Mouse (Mus musculus) lung, postnatal 0 days (tissue): Measurements from ENCODE around the gene Lemd2. TPM values are rescaled to one million over a fixed set of nuclear protein-coding genes. Genes with fewer than 3 reads are reported as not detected.

Source experiments
- ATAC-seq: fragments of 200-750 bp; cut with Nextera tagmentation; 2 replicates; pipeline ENCODE4 v1.8.0; 2017; ENCODE audit warnings: moderate library complexity
- DNase-seq: peaks from one replicate; pipeline ENCODE4 v3.0.0-alpha.2; 2016; ENCODE audit warnings: low spot score
- H3K27ac ChIP-seq: fragments of 300-500 bp; sonication (generic); 2 replicates; pipeline ENCODE4 v1.5.1; 2014; ENCODE audit warnings: antibody characterized with exemption, mild to moderate bottlenecking, low read length, mixed read lengths
- H3K27me3 ChIP-seq: fragments of 300-500 bp; sonication (generic); replicated peaks from 2 replicates; pipeline ENCODE4 v1.6.1; 2014; ENCODE audit warnings: low read length, mixed read lengths; ENCODE audit not compliant: insufficient read depth
- H3K36me3 ChIP-seq: fragments of 300-500 bp; sonication (generic); 2 replicates; pipeline ENCODE4 v1.6.1; 2014; ENCODE audit warnings: low read length, mixed read lengths; ENCODE audit not compliant: insufficient read depth
- H3K4me1 ChIP-seq: fragments of 300-500 bp; sonication (generic); 2 replicates; pipeline ENCODE4 v1.6.1; 2014; ENCODE audit warnings: antibody characterized with exemption, low read depth, low read length, mixed read lengths; ENCODE audit not compliant: insufficient read depth
- H3K4me2 ChIP-seq: fragments of 300-500 bp; sonication (generic); replicated peaks from 2 replicates; pipeline ENCODE4 v1.6.1; 2014; ENCODE audit warnings: low read depth, mild to moderate bottlenecking, low read length, moderate library complexity, mixed read lengths
- H3K4me3 ChIP-seq: fragments of 300-500 bp; sonication (generic); 2 replicates; pipeline ENCODE4 v1.5.1; 2014; ENCODE audit warnings: low read depth, low read length
- H3K9ac ChIP-seq: fragments of 300-500 bp; sonication (generic); replicated peaks from 2 replicates; pipeline ENCODE4 v1.6.1; 2014; ENCODE audit warnings: low read depth, mild to moderate bottlenecking
- H3K9me3 ChIP-seq: fragments of 300-500 bp; sonication (generic); 2 replicates; pipeline ENCODE4 v1.6.1; 2016; ENCODE audit warnings: low read length, mixed read lengths
- CTCF ChIP-seq: IDR thresholded peaks from 2 replicates; pipeline ENCODE4 v1.5.1; 2016; ENCODE audit warnings: antibody characterized with exemption, mild to moderate bottlenecking
- EP300 ChIP-seq: IDR thresholded peaks from 2 replicates; pipeline ENCODE4 v1.6.1; 2016; ENCODE audit warnings: antibody characterized with exemption, mild to moderate bottlenecking, control low read depth
- WGBS: fragments of 180-500 bp; shearing (Covaris S2); extraction: QIAGEN DNeasy Blood & Tissue Kit; methylation state at CpG from one replicate; pipeline ENCODE4 v1.1.7; 2014; 5-methylcytosine and 5-hydroxymethylcytosine counted together
- polyA plus RNA-seq: library from polyadenylated mRNA; unstranded; fragments of >200 nt; fragmentation: Nextera tagmentation; extraction: Ambion mirVana; gene quantifications from 2 replicates; pipeline ENCODE4 v1.2.1, GENCODE M21; 2015

Lemd2 gene
- polyA plus RNA-seq, 1 experiment from 2014 or later, result 13.2 TPM

DNA sequence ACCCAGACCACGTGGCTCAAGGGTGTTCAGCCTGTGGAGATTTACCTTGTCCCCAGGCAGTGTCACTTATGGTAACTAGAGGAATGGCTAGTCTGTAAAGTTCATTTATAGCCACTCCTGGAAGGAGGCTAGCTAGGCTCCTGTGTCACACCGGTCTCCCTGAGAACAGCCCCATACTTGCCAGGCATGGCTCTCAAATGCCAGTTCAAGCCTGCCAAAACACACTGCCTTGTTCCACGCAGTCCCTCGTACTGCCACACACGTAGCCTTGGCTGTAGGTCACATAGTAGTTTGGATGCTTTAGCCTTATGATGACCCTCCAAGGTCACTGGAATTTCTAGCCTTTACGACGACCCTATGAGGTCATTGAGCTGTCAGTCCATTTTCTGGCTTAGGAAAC lies 45.1 kb downstream of the Lemd2 start:
- no peaks in the 10 kb centered on the region for H3K4me1 ChIP-seq
- H3K36me3 ChIP-seq, result no peaks in the 10 kb centered on the region
- DNase-seq (no peak), ATAC-seq (no peak)
- H3K9me3 ChIP-seq, result no peaks in the 10 kb centered on the region
- TF ChIP-seq CTCF (no peak), EP300 (no peak)
- H3K4me2 ChIP-seq, result no peak overlapping the region
- no peak overlapping the region for H3K9ac ChIP-seq
- no peak overlapping the region for H3K27ac ChIP-seq
- WGBS, result 67% methylated on average over 7 of the region's 7 CpGs
- no peaks in the 10 kb centered on the region for H3K27me3 ChIP-seq
- no peak overlapping the region for H3K4me3 ChIP-seq

DNA sequence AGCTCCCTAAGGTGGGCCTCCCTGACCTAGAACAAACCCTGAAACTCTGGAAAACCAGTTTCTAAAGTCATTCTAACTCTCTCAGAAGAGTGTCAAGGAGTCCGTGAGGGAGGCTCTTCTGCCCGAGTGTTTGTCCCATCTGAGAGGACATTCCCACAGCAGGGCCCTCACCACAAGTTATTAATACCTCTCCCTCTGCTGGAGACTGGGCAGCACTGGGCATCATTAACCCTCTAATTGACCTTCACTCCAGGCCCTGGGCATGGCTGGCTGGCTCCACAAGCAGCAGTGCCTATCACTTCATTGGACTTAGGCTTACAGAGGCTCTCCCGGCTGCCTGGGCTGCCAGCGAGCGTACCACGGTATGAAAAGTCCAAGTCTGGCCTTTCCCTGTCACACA lies 45.8 kb downstream of the Lemd2 start:
- H3K4me3 ChIP-seq, result no peak overlapping the region
- H3K4me2 ChIP-seq, result no peak overlapping the region
- H3K4me1 ChIP-seq, result no peaks in the 10 kb centered on the region
- no peak overlapping the region for H3K27ac ChIP-seq
- no peak for ATAC-seq
- H3K9me3 ChIP-seq, result no peaks in the 10 kb centered on the region
- 73% methylated on average over 6 of the region's 6 CpGs for WGBS
- H3K36me3 ChIP-seq, result no peaks in the 10 kb centered on the region
- H3K27me3 ChIP-seq, result no peaks in the 10 kb centered on the region
- DNase-seq, result no peak
- no peak for TF ChIP-seq EP300
- no peak for TF ChIP-seq CTCF
- H3K9ac ChIP-seq, result no peak overlapping the region

DNA sequence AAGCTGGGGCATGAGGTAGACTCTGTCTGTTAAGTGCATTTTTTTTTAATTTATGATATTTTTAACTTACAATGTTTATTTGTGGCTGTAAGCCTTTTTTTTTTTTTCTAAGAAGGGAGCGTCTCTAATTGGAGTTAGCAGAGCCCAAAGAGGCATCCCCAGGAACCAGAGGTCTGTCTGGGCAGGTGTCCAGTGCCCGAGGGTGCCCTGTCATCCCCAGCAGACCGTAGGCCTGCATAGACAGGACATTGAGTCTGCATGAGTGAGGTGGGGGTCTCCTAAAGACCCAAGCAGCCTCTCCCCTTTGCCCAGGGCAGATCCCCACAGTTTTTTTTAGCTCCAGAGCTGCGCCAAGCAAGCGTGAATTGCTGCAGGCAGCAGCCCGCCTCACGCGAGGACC lies 48.5 kb downstream of the Lemd2 start:
- Histone ChIP-seq H3K9me3 (no peaks in the 10 kb centered on the region), H3K4me2 (no peak overlapping the region), H3K36me3 (no peaks in the 10 kb centered on the region), H3K9ac (no peak overlapping the region), H3K4me3 (no peak overlapping the region), H3K4me1 (no peaks in the 10 kb centered on the region), H3K27me3 (no peaks in the 10 kb centered on the region), H3K27ac (no peak overlapping the region)
- no peak for DNase-seq
- 78% methylated on average over 8 of the region's 8 CpGs for WGBS
- TF ChIP-seq CTCF (no peak), EP300 (no peak)
- ATAC-seq, result no peak

DNA sequence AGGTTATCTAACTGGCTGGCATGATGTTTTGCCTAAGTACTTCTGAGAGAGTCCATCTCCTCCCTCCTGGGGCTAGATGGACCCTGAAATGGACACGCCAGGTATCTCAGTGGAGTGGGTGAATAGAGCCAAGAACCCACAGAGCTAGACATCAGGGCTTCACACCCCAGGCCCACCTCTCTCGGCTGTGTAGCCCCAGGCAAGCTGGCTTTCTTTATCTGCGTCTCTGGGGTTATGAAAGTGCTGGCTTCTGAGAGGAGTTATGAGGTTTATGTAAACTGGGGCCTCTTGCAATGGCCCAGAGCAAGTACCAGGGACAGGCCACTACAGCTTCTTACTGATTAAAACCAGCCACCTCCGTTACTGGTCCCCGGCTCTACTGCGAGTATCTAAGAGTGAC lies 49.4 kb downstream of the Lemd2 start:
- Histone ChIP-seq H3K36me3 (no peaks in the 10 kb centered on the region), H3K27ac (no peak overlapping the region), H3K4me1 (no peaks in the 10 kb centered on the region), H3K27me3 (no peaks in the 10 kb centered on the region), H3K9me3 (no peaks in the 10 kb centered on the region), H3K9ac (no peak overlapping the region), H3K4me3 (no peak overlapping the region), H3K4me2 (no peak overlapping the region)
- 76% methylated on average over 6 of the region's 6 CpGs for WGBS
- ATAC-seq (no peak), DNase-seq (no peak)
- no peak for TF ChIP-seq EP300

DNA sequence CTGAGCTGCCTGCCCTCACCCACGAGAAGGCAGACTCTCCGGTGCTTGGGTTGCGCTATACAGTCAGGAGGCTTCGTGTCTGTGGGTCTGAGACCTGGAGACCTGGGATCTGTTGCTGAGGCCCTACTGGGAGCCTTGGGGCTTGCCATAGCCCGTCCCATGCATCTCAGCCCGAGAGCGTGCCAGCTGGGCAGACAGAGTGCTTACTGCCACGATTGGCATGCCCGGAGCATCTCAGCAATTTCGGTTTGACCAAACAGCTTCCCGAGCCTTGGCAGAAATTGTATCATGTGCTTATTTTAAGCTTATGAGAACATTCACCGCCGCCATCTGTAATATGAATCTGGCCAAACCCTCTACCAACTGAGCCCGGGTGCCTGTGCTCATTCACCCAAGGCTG lies 50.0 kb downstream of the Lemd2 start:
- WGBS, result 88% methylated on average over 14 of the region's 14 CpGs

DNA sequence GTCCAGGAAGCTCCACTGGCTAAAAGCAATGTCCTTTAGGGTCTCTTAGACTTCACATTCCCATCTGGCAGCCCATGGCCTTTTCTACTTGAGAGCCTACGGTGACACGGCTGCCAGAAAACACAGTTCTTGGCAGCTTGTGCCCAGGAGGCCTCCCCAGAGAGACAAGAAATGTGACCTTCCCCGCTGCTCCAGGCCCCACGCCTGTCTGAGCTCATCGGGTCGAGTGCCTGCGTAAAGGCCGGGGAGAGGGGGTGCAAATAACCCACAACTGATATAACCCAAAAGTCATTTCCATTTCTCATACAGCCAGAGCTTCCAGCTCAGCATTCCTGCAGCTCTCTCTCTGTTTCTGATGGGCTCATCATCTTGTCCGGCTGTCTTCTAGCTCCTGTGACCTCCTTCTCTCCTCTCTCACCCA lies 50.5 kb downstream of the Lemd2 start:
- Histone ChIP-seq H3K9ac (no peak overlapping the region), H3K36me3 (no peaks in the 10 kb centered on the region), H3K4me1 (no peaks in the 10 kb centered on the region), H3K27ac (peak overlapping the region; percentile 51), H3K27me3 (no peaks in the 10 kb centered on the region), H3K4me2 (no peak overlapping the region), H3K9me3 (no peaks in the 10 kb centered on the region), H3K4me3 (no peak overlapping the region)
- DNase-seq, result peak; percentile 53
- 19% methylated on average over 9 of the region's 9 CpGs for WGBS
- ATAC-seq, result peak; percentile 47
- no peak for TF ChIP-seq CTCF

More for the DNA sequence above, 50.0 kb downstream of the Lemd2 start:
- no peak for DNase-seq
- H3K9ac ChIP-seq, result no peak overlapping the region
- no peaks in the 10 kb centered on the region for H3K36me3 ChIP-seq
- TF ChIP-seq CTCF (no peak), EP300 (no peak)
- H3K27me3 ChIP-seq, result no peaks in the 10 kb centered on the region
- no peaks in the 10 kb centered on the region for H3K4me1 ChIP-seq
- H3K4me3 ChIP-seq, result no peak overlapping the region
- no peak overlapping the region for H3K4me2 ChIP-seq
- no peaks in the 10 kb centered on the region for H3K9me3 ChIP-seq
- H3K27ac ChIP-seq, result no peak overlapping the region
- no peak for ATAC-seq

DNA sequence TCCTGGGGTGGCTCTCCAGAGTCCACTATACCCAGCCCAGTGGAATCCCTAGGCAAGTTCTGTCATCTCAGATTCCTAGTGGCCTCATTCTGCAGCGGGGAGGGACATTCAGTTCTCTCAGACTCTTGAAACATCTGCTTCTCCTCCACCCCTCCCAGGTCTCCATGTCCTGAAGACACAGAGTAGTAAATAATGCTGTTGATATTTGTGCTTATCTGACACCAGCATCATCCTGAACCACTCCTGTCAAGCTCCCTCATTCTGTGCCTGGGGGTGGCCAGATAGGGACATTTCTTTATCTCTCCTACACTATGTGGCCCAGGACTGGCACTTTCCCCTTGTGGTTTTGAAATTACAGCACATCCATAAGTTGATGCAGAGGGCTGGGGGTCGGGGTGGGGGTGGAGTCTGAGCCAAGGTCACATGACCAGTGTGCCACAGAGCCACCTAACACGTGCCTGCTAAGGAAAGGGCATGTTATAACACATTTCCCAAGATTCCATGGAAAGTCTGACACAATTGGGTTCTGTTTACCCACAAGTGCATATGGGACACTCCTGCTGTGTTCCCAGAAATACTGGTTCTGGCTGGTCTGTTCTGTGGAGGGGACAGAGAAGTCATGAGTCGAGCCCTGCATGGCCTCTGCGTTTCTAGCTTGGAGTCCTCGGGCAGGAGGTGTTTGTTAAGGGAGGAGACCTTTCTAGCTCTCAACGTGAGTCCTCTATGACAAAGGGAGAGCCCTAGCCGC lies 51.1 kb downstream of the Lemd2 start:
- peak overlapping the region; percentile 51 for H3K27ac ChIP-seq
- no peak overlapping the region for H3K4me2 ChIP-seq
- no peaks in the 10 kb centered on the region for H3K27me3 ChIP-seq
- peak; percentile 71 for DNase-seq
- TF ChIP-seq EP300, result peak; percentile 58; the same call in 1 of the 2 replicates
- TF ChIP-seq CTCF, result no peak
- H3K9me3 ChIP-seq, result no peaks in the 10 kb centered on the region
- ATAC-seq, result peak; percentile 85
- WGBS, result 38% methylated on average over 8 of the region's 8 CpGs
- H3K36me3 ChIP-seq, result no peaks in the 10 kb centered on the region
- no peak overlapping the region for H3K4me3 ChIP-seq
- no peaks in the 10 kb centered on the region for H3K4me1 ChIP-seq
- H3K9ac ChIP-seq, result no peak overlapping the region
